Mouse (Mus musculus): ENCODE measurements around the gene Grasp. TPM values are rescaled to one million over a fixed set of nuclear protein-coding genes. Genes with fewer than 3 reads are reported as not detected.
A peak's percentile ranks its signal among the peaks of the same experiment; 100 is the strongest.

The Grasp gene
- total RNA-seq, 2 experiments from 2014 or later, result 1.0 to 4.1 TPM

DNA sequence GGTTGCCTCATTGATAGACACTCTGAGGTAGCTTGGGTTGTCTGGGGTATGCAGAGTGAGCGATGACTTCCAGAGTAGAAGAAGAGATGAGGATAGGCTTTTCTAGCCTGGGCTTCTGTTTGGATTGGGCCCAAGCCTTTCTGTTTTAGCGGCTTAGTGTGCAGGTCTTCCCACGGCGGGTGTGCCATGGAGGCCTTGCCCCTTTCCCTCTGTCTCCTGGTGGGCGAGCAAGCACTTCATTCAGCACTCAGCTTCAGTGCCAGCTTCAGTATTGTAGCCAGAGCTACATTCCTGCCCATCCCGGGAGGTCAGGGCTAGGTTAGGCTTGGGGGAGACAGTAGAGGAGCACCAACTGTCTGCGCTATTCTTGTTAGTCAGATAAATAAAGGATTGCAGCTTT lies 31.3 kb upstream of the Grasp start:
- ATAC-seq (replicated peaks; ENCODE audit: poor library complexity, severe bottlenecking), result no peak

DNA sequence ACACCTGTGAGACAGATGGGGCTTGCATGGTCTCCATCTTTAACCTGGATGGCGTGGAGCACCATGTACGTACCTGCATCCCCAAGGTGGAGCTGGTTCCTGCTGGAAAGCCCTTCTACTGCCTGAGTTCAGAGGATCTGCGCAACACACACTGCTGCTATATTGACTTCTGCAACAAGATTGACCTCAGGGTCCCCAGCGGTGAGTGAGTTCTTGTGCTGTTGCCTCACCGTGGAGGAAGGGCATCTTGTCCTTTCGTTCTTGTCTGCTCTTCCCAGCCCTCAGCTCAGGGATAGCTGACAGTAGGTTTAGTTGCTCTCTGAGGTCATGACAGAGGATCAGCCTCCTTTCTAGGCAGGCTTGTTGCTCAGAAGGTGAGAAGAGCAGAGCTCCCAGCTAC lies 30.0 kb upstream of the Grasp start:
- ATAC-seq (replicated peaks; ENCODE audit: poor library complexity, severe bottlenecking), result no peak

DNA sequence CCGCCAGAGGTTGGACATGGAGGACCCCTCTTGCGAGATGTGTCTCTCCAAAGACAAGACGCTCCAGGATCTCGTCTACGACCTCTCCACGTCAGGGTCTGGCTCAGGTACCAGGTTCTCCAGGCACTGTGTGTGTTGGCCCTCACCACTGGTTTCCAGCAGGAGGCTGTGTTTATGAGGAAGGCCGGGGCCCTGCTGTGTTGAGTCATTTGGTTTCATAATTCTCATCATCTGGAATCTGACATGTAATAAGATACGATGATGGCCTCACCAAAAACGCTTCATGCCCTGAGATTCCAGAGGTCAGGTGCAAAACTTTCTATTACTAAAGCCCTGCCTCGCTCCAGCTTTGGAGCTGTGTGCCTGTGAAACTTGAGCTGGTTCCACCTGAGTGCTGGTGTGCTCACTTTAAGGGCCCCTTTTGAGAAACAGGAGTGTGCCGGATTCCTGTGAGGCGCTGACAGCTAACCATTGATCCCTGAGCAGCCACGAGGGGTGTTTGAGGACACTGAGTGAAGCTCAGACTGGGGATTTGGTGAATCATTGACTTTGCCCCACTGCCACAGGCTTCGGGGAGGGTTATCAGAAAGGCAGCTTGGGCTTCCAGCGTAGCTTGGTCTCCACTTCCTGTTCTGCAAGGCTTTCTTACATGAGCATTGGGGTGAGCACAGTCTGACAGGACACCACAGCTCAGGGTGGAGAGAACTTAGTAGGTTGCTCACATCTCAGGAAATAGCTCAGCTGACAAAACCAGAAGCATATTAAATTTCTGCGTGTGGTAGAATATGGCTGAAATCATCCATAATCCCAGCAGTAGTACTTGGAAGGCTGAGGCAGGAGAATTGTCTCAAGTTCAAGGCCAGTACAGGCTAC lies 28.8 kb upstream of the Grasp start:
- peak; percentile 38 for ATAC-seq (replicated peaks; ENCODE audit: poor library complexity, severe bottlenecking)

DNA sequence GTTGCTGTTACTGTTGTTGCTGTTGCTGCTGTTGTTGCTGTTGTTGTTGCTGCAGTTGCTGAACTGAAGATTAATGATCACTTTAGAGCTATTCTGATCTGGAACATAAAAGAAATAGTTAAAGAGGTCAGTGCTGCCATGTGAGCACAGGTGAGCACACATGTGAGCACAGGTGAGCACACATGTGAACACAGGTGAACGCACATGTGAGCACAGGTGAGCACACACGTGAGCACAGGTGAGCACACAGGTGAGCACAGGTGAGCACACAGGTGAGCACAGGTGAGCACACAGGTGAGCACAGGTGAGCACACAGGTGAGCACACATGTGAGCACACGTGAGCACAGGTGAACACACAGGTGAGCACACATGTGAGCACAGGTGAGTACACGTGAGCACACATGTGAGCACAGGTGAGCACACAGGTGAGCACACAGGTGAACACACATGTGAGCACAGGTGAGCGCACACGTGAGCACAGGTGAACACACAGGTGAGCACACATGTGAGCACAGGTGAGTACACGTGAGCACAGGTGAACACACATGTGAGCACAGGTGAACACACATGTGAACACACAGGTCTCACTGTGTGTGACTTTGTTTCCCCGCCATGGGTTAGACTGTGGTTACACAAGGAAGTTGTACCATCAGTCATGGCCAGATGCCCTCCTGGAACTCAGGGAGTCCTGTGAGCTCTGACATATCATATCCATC lies 27.8 kb upstream of the Grasp start:
- ATAC-seq (replicated peaks; ENCODE audit: poor library complexity, severe bottlenecking), result no peak

DNA sequence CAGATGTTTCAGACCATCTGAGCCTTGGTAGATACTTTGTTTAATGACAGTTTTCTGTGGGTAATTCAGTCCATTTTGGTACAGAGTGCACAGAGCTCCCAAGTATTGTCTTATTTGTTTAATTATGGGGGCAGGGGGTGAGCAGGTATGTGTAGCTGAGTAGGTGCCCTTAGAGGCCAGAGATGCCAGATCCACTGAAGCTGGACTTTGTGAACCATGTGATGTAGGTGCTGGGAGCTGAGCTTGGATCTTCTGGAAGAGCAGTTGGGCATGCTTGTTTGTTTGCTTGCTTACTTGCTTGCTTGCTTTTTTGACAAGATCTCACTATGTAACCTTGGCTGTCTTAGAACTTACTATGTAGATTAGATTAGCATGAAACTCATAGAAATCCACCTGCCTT lies 27.0 kb upstream of the Grasp start:
- no peak for ATAC-seq (replicated peaks; ENCODE audit: poor library complexity, severe bottlenecking)

DNA sequence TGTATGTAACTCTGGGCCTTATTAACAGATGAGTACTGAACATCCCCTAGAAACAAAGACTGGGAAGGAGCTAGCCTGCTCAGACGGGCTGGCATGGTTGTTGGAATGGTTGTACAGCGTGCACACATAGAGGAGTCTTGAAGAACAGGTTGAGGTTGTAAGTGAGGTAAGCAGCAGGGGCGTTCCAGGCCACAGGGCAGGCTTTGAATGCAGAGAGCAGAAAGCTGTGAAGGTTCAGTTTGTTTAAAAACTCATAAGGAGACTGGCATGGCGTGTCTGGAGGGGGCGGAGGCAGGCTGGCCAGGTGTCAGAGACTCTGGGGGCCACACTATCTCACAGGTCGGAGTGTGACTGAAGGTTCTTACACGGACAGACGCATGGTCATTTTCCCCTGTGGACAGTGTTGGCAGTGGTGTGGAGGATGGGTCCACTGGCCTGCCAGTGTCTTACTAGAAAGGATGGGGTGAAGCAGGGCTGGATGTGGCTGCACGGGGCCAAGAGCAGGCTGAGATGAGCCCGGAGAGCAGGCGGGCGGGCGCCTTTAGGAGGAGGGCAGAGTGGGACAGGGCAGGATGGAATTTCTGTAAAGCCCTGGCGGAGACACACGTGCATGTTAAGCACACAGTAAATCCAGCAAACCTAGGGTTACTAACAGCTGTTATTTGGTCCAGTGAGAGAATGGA lies 26.4 kb upstream of the Grasp start:
- no peak for ATAC-seq (replicated peaks; ENCODE audit: poor library complexity, severe bottlenecking)

DNA sequence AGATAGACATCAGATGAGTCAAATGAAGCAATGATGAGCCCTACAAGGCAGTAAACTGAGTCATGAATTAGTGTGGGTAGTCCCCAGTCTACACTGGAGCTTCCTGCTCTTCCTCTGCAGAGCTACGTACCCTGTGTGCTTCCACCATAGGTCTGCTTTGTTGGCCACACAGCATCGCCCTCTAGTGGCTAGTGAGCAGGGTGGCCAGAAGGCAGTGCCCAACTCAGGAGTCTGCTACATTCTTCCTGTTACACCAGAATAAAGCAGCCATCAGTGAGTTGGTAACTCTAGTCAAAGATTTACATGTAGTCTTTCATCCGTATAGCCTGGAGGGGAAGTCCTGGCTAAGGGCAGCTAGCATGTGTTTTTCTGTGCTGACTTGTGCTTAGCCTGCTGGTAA lies 25.8 kb upstream of the Grasp start:
- ATAC-seq (replicated peaks; ENCODE audit: poor library complexity, severe bottlenecking), result peak; percentile 72

DNA sequence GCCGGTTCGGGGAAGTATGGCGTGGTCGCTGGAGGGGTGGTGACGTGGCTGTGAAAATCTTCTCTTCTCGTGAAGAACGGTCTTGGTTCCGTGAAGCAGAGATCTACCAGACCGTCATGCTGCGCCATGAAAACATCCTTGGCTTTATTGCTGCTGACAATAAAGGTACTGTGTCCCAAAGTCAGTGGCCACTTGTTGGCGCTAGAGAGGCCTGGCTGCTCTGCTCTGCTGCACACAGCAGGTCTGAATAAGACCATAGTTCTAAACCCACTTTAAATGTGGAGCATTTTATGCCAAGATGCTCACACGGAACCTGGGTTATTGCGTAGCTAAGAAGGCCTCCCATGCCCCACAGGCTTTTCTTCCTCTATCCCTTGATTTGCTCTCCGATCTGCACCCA lies 25.1 kb upstream of the Grasp start:
- no peak for ATAC-seq (replicated peaks; ENCODE audit: poor library complexity, severe bottlenecking)

DNA sequence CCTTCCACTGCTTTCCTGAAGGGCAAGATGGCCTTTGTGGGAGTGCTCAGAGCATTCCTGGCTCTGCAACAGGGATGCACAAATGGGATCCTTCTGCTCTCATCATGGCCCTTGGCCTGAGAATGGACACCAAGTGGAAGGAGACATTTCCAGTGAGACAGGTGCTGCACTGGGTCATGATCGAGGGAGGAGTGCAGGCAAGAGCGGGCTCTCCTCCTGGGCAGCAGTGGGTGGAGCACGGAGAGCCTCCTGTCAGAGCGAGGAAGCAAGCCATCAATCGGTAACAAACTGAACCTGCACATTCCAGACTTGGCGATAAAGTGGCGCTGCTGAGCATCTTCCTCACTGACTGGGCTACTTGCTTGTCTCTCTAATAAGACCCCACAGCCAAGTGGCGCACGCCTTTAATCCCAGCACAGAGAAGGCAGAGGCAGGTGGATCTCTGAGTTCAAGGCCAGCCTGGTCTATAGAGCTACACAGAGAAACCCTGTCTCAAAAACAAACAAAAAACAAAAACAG lies 23.2 kb upstream of the Grasp start:
- no peak for ATAC-seq (replicated peaks; ENCODE audit: poor library complexity, severe bottlenecking)

DNA sequence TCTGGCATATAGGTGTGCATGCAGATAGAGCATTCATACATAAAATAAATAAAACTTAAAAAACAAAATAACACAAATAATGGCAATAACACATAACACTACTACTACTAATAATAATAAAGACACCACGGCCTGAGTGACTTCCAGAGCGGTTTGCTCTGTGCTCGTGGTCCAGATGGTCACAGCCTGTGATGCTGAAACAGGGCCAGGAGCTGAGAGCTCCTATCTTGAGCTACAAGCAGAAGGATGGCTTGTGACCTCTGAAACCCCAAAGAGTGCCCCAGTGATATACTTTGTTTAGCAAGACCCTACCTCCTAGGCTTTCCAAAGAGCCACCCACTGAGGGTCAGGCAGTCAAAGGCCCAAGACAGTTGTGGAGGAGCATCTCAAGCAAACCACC lies 22.6 kb upstream of the Grasp start:
- ATAC-seq (replicated peaks; ENCODE audit: poor library complexity, severe bottlenecking), result no peak

DNA sequence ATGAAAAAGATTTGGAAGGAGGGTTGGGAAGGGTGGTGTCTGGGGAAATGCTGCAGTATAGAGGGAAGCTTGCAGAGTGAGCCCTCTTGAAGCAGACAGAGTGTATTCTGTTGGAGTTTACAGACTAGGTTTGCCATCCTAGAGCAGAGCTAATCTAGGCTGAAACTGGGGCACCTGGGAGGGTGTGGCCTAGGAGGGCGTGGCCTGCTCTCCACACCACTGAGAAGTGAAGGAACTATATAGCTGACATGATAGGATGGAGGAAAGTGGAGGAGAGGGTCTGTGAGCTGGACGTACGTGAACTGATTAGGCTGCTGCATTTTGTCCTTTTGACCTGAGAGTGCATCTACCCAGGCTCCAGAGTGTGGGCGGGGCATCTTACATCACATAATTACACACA lies 20.3 kb upstream of the Grasp start:
- ATAC-seq (replicated peaks; ENCODE audit: poor library complexity, severe bottlenecking), result no peak

DNA sequence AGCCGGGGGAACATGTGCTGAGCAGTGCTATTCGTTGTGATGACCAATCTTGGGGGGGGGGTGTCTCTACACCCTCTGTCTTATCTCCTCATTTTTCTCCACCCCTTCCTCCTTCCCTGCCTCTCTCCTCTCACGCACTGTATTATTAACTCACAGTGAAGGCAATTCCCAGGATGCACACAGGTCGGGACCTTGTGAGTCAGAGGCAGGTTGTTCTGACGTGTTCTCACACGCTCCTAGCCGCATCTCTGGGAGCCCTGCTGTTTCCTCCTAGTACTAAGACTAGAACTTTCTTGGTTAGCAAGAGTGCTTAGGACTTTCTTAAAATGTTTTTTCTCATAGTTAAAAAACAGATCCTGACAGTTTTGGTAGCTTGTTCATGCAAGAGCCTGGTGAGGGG lies 19.2 kb upstream of the Grasp start:
- ATAC-seq (replicated peaks; ENCODE audit: poor library complexity, severe bottlenecking), result no peak

DNA sequence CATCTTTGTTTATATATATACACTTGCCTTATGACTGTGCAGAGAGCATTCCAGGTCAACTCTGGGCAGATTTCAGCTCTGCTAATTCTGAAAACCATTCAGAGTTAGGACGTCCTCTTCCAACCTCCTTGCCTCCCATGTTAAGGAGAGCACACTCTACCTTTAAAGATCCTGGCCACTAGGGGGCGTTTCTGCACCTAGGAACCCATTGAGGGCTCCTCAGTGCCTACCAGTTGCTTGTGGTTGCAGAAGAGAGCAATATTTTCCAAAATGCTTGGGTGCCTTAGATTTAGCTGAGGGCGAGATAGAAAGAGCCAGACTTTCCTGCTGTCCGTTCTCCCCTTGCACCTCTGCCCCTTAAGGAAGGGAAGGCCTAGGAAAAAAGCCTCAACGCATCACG lies 13.8 kb upstream of the Grasp start:
- ATAC-seq (replicated peaks; ENCODE audit: poor library complexity, severe bottlenecking), result peak; percentile 66

DNA sequence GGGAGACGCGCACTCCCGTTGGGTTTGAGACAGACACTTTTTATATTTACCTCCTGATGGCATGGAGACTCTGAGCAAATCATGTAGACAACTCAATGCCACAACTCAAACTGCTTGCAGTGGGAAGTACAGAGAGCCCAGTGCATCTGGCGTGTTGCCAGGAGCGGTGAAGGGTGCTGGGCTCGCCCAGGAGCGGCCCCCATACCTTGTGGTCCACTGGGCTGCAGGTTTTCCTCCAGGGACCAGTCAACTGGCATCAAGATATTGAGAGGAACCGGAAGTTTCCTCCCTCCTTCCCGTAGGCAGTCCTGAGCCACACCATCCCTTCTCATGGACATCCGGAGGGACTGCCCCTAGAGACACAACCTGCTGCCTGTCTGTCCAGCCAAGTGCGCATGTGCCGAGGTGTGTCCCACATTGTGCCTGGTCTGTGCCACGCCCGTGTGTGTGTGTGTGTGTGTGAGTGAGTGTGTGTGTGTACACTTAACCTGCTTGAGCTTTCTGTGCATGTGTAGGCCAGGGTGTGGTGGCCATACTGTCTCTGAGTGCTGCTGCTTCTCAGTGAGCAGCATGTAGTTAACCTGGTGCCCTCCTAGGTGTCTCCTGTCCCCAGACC lies 12.9 kb upstream of the Grasp start:
- ATAC-seq (replicated peaks; ENCODE audit: poor library complexity, severe bottlenecking), result no peak; the same call in 1 of the 2 replicates

DNA sequence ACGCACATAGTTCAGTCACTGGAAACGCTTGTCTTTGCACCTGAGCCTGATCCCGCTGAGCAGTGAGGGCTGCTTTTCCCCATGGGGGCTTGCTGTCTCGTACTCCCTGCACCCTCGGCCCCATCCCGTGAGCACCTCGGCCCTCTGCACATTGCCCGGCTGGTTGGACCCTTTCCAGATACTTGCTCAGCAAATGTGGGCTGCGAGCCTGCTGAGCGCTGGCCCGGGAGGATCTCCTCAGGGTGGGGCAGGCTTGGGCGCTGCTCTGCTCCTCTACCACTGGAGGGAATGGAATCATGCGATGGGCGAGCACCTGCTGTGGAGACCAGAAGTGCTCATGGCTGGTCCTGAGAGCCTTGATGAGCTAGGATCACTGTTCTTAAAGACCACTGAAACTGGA lies 11.6 kb upstream of the Grasp start:
- ATAC-seq (replicated peaks; ENCODE audit: poor library complexity, severe bottlenecking), result no peak

DNA sequence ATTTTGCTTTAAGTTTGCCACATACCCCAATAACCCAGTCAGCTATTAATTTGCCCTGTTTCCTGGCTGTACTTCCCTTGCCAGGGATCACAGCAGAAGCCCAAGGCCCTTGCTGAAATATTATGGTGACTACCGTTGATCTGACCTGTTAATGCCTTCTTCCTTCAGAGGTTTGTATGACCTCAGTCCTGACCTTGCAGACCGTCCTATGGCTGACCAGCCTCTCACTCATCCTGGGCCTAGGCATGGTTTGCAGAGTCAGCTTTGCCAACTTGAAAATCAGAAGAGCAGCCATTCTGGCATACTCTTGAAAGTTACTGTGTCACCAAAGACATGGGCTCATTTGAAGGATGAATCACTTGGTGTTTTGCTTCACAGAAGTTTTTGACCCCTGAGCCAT lies 8.9 kb upstream of the Grasp start:
- ATAC-seq (replicated peaks; ENCODE audit: poor library complexity, severe bottlenecking), result no peak

DNA sequence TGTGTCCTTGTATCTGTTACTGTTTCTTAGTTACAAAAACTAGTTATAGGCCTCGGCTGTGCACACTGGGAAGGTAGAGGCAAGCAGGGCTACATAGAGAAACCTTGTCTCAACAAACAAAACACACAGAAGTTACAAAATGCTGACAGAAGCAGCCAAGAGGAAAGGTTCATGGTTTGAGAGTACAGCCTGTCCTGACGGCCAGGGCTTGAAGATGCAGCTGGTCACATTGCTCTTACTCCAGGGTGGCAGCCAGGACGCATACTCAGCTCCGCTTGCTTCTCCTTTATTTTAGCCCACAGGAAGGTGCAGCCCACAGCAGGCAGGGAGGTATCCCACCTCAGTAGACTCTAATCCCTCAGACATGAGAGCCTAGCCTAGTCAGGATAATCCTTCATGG lies 8.0 kb upstream of the Grasp start:
- no peak for ATAC-seq (replicated peaks; ENCODE audit: poor library complexity, severe bottlenecking)

DNA sequence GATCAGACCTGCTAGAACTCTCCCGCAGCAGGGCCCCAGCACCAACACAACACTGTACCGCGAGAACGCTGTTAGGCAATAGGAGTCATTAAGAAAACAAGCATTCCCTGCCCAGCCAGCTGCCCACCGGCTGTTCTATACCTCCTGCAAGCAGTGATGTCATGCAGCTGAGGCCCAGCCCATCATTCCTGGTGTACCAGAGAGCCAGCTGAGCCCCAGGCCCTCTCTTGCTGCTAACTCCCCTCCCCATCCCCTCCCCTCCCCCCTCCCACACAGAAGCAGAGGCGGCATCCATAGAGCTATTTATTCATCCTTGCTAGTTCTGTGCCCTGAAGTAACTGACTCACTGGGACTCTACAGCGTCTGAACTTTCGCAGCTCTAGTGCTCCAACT lies 3.1 kb upstream of the Grasp start:
- ATAC-seq (replicated peaks; ENCODE audit: poor library complexity, severe bottlenecking), result no peak

DNA sequence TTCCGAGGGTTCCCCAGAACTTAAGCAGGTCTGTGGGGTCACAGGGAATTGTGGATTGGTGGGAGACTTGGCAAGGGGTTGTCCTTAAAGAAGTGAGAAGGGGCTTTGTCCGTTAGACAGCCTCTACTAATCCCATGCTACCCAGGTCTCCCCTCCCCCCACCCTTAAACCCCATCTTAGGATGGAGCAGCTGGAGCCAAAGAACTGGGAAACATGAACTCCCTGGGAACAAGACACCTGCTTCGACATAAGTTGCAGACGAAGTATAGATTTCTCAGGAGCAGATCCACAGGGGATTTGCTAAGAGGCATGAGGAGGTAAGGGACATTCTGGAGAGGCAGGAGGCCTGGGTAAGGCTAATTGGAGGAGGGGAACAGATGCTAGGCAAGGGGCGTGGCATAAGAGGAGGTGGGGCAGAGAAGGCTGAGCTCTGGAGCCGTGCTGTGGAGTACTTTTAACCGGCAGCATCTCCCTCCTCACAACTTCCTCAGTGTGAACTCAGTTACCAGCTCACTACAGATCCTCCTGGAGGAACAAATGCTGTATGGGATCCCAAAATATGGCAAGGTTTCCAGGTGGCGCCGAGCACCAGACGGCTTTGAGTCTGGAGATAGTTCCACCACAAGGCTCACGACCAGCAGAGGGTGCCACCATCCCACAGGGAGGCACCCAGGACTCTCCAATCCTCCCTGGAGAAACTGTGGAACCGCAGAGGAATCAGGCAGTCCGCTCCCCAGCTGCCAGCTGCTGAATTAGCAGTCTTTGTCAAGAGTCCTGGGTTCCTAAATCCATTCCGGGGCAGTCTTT lies 2.5 kb upstream of the Grasp start:
- ATAC-seq (replicated peaks; ENCODE audit: poor library complexity, severe bottlenecking), result peak; percentile 33; the same call in 1 of the 2 replicates
